Mouse (Mus musculus) ES-Bruce4 (cell line): ENCODE results near the gene Olig1. TPM values are rescaled to one million over a fixed set of nuclear protein-coding genes. Genes with fewer than 3 reads are reported as not detected.
A peak's percentile ranks its signal among the peaks of the same experiment; 100 is the strongest.

ENCODE experiments used
- H3K27ac ChIP-seq: 2 replicates; pipeline ENCODE4 v1.5.1; 2012; ENCODE audit warnings: low read length, inconsistent platforms; ENCODE audit not compliant: insufficient read depth
- H3K27me3 ChIP-seq: 2 replicates; pipeline ENCODE4 v1.6.1; 2012; ENCODE audit warnings: mild to moderate bottlenecking, low read length, inconsistent platforms; ENCODE audit not compliant: control insufficient read depth, poor library complexity, insufficient read depth, severe bottlenecking
- H3K36me3 ChIP-seq: 2 replicates; pipeline ENCODE4 v1.6.1; 2012; ENCODE audit warnings: inconsistent platforms, mild to moderate bottlenecking, low read length, moderate library complexity; ENCODE audit not compliant: control insufficient read depth, poor library complexity, insufficient read depth, severe bottlenecking
- H3K4me1 ChIP-seq: one replicate; pipeline ENCODE4 v1.8.1; 2011; ENCODE audit warnings: low read length; ENCODE audit not compliant: control insufficient read depth, insufficient read depth
- H3K4me3 ChIP-seq: 2 replicates; pipeline ENCODE4 v1.5.1; 2011; ENCODE audit warnings: low read depth, mild to moderate bottlenecking, low read length
- H3K9ac ChIP-seq: 2 replicates; pipeline ENCODE4 v1.6.1; 2012; ENCODE audit warnings: low read depth, mild to moderate bottlenecking, inconsistent platforms; ENCODE audit not compliant: poor library complexity, severe bottlenecking
- H3K9me3 ChIP-seq: replicated peaks from 2 replicates; pipeline ENCODE4 v1.6.1; 2012; ENCODE audit warnings: mild to moderate bottlenecking, low read length, inconsistent platforms; ENCODE audit not compliant: control insufficient read depth, poor library complexity, insufficient read depth, severe bottlenecking
- CTCF ChIP-seq: IDR thresholded peaks from one replicate; pipeline ENCODE4 v1.8.1; 2011; ENCODE audit warnings: low read depth, low read length
- EP300 ChIP-seq: IDR thresholded peaks from 2 replicates; pipeline ENCODE4 v1.6.1; 2011; ENCODE audit warnings: low read depth, low read length; ENCODE audit not compliant: insufficient read depth
- POLR2A ChIP-seq: IDR thresholded peaks from one replicate; pipeline ENCODE4 v1.8.1; 2011; ENCODE audit warnings: low read length; ENCODE audit not compliant: insufficient read depth
- polyA plus RNA-seq: library from polyadenylated mRNA; stranded (reverse); fragments of >200 nt; gene quantifications from 2 replicates; pipeline ENCODE4 v1.2.4, GENCODE M21; 2011; ENCODE audit warnings: low read depth; ENCODE audit not compliant: missing spikeins, insufficient read depth, insufficient read length

Gene Olig1
- polyA plus RNA-seq, 1 experiment = 44.3 TPM

GRCm38 (mm10) chr16:91228238-91229071, 41.1 kb upstream of the Olig1 start:
- Histone ChIP-seq H3K4me1 (peaks cover 7% of the 10 kb centered on the region), H3K36me3 (peaks cover 24% of the 10 kb centered on the region; the same call in 1 of the 2 replicates), H3K9me3 (no peaks in the 10 kb centered on the region), H3K4me3 (peak overlapping the region; percentile 64), H3K27ac (no peak overlapping the region), H3K27me3 (no peaks in the 10 kb centered on the region), H3K9ac (peak overlapping the region; percentile 66)
- TF ChIP-seq POLR2A = no peak
- TF ChIP-seq EP300 = no peak
- TF ChIP-seq CTCF = no peak

GRCm38 (mm10) chr16:91229072-91229348, 40.6 kb upstream of the Olig1 start:
- Histone ChIP-seq H3K4me3 (peak overlapping the region; percentile 24; the same call in 1 of the 2 replicates), H3K9me3 (no peaks in the 10 kb centered on the region), H3K36me3 (peaks cover 24% of the 10 kb centered on the region; the same call in 1 of the 2 replicates), H3K4me1 (peaks cover 7% of the 10 kb centered on the region), H3K9ac (peak overlapping the region; percentile 66), H3K27me3 (no peaks in the 10 kb centered on the region), H3K27ac (no peak overlapping the region)
- TF ChIP-seq EP300 = no peak
- TF ChIP-seq POLR2A = no peak
- no peak for TF ChIP-seq CTCF

GRCm38 (mm10) chr16:91229643-91230042, 39.9 kb upstream of the Olig1 start:
- Histone ChIP-seq H3K9ac (no peak overlapping the region; the same call in 1 of the 2 replicates), H3K4me1 (peaks cover 7% of the 10 kb centered on the region), H3K4me3 (no peak overlapping the region), H3K9me3 (no peaks in the 10 kb centered on the region), H3K27me3 (no peaks in the 10 kb centered on the region), H3K36me3 (peaks cover 24% of the 10 kb centered on the region; the same call in 1 of the 2 replicates), H3K27ac (no peak overlapping the region)
- TF ChIP-seq EP300 (no peak), POLR2A (no peak), CTCF (no peak)

GRCm38 (mm10) chr16:91231781-91232469, 37.6 kb upstream of the Olig1 start:
- Histone ChIP-seq H3K27ac (no peak overlapping the region), H3K9ac (peak overlapping the region; percentile 68), H3K36me3 (peaks cover 22% of the 10 kb centered on the region; the same call in 1 of the 2 replicates), H3K9me3 (no peaks in the 10 kb centered on the region), H3K27me3 (no peaks in the 10 kb centered on the region), H3K4me3 (peak overlapping the region; percentile 39), H3K4me1 (peaks cover 7% of the 10 kb centered on the region)
- TF ChIP-seq EP300 = no peak
- no peak for TF ChIP-seq CTCF
- TF ChIP-seq POLR2A = no peak

- H3K27me3 ChIP-seq = no peaks in the 10 kb centered on the region
- TF ChIP-seq POLR2A = no peak
- no peak for TF ChIP-seq EP300
- TF ChIP-seq CTCF = no peak
- H3K9me3 ChIP-seq = no peaks in the 10 kb centered on the region
- peaks cover 15% of the 10 kb centered on the region; the same call in 1 of the 2 replicates for H3K36me3 ChIP-seq
- H3K9ac ChIP-seq = peak overlapping the region; percentile 68
- H3K4me1 ChIP-seq = peaks cover 7% of the 10 kb centered on the region
- peak overlapping the region; percentile 39 for H3K4me3 ChIP-seq
- H3K27ac ChIP-seq = no peak overlapping the region
These were observed 36.9 kb upstream of the Olig1 start for GRCm38 (mm10) chr16:91232470-91233240.
